ENCODE assay signal across 23 mouse cellular contexts in genomic region chr17:29865914-29866313, GRCm38 (mm10).
A peak's percentile ranks its signal among the peaks of the same experiment; 100 is the strongest.
DNase-seq lines count a peak whose midpoint lies in the region; ATAC-seq and TF ChIP-seq lines count a peak whose summit lies in the region.
"Had no signal": no experiment of that assay in that cellular context is flagged by ENCODE, and none has a peak within 500 bp of the region (broad histone marks: within the 10 kb centered on the region; RNA-seq: fewer than 3 reads in every experiment).

No protein-coding gene starts in this region.

- no peaks in the 10 kb centered on the region for H3K27me3 ChIP-seq in lung, embryonic 14.5 days (ENCODE audit: insufficient read depth, low read length)
- H3K27me3 ChIP-seq in lung, embryonic 16.5 days (ENCODE audit: control insufficient read depth, insufficient read depth, low read depth, low read length): no peaks in the 10 kb centered on the region; the same call in 1 of the 2 replicates
- H3K27me3 ChIP-seq: embryonic facial prominence, embryonic 13.5 days; embryonic facial prominence, embryonic 15.5 days; forebrain, embryonic 12.5 days had no signal

- 22% methylated on average over 6 of the region's 6 CpGs for WGBS in lung, embryonic 14.5 days
- 31% methylated on average over 6 of the region's 6 CpGs for WGBS in lung, embryonic 16.5 days
- 39% methylated on average over 6 of the region's 6 CpGs for WGBS in lung, adult 2 months

- no peak overlapping the region for H3K4me3 ChIP-seq in lung, embryonic 14.5 days (ENCODE audit: low read depth, low read length)
- H3K4me3 ChIP-seq in lung, embryonic 16.5 days (ENCODE audit: low read length): no peak overlapping the region
- H3K4me3 ChIP-seq in lung, adult 2 months (replicated peaks; ENCODE audit: extremely low read depth, low read depth, low read length): no peak overlapping the region
- H3K4me3 ChIP-seq: embryonic facial prominence, embryonic 13.5 days; embryonic facial prominence, embryonic 15.5 days; erythroblast, embryonic 14.5 days; forebrain, embryonic 10.5 days; forebrain, embryonic 12.5 days had no signal

- no peak for TF ChIP-seq CTCF in lung, embryonic 14.5 days (IDR thresholded peaks at IDR 0.05; ENCODE audit: low read depth)
- no peak for TF ChIP-seq CTCF in lung, adult 2 months (IDR thresholded peaks at IDR 0.05; ENCODE audit: insufficient read depth, low read length)

- peak; percentile 23 for DNase-seq in lung, embryonic 14.5 days
- no peak for DNase-seq in lung, adult 18-20 months
- DNase-seq in lung, adult 2 months: no peak
- DNase-seq in adrenal gland, postnatal 36 days: no peak
- no peak for DNase-seq in heart, adult 8-10 months (ENCODE audit: low spot score)
- DNase-seq: adrenal gland, adult 2 months; adrenal gland, postnatal 10 days; adrenal gland, postnatal 25 days; cerebellum, adult 11-12 months; cerebellum, adult 2 months; cerebellum, adult 9-10 months; cerebellum, postnatal 10 days; cerebellum, postnatal 25 days; embryo, embryonic 11 days had no signal

- H3K9me3 ChIP-seq in lung, embryonic 14.5 days (ENCODE audit: low read depth, low read length): no peaks in the 10 kb centered on the region
- no peaks in the 10 kb centered on the region for H3K9me3 ChIP-seq in lung, embryonic 16.5 days (ENCODE audit: control insufficient read depth, low read length)

- no peak overlapping the region for H3K9ac ChIP-seq in lung, embryonic 14.5 days
- H3K9ac ChIP-seq in lung, embryonic 16.5 days (ENCODE audit: low read length): no peak overlapping the region
- H3K9ac ChIP-seq: embryonic facial prominence, embryonic 13.5 days; embryonic facial prominence, embryonic 15.5 days; forebrain, embryonic 12.5 days had no signal

- H3K4me1 ChIP-seq in lung, embryonic 14.5 days (ENCODE audit: insufficient read depth): 0 out of 2 replicates have a peak, but pooled peaks cover 8% of the 10 kb centered on the region
- H3K4me1 ChIP-seq in lung, embryonic 16.5 days (replicated peaks; ENCODE audit: control insufficient read depth, insufficient read depth, low read length): peaks cover 8% of the 10 kb centered on the region; the same call in 1 of the 2 replicates
- no peaks in the 10 kb centered on the region for H3K4me1 ChIP-seq in lung, adult 2 months (ENCODE audit: control insufficient read depth, insufficient read depth, low read length)
- H3K4me1 ChIP-seq: embryonic facial prominence, embryonic 13.5 days; embryonic facial prominence, embryonic 15.5 days had no signal

- no peak for ATAC-seq in lung, embryonic 14.5 days (ENCODE audit: insufficient read depth)
- peak; percentile 38; the same call in 1 of the 2 replicates for ATAC-seq in lung, embryonic 16.5 days (ENCODE audit: low read depth)
- ATAC-seq in granulocyte monocyte progenitor cell, adult 5-6 weeks (replicated peaks; ENCODE audit: poor library complexity, severe bottlenecking): peak; percentile 27
- ATAC-seq: forebrain, embryonic 14.5 days; forebrain, embryonic 16.5 days had no signal

- no peaks in the 10 kb centered on the region for H3K36me3 ChIP-seq in lung, embryonic 14.5 days (ENCODE audit: insufficient read depth)
- no peaks in the 10 kb centered on the region for H3K36me3 ChIP-seq in lung, embryonic 16.5 days (ENCODE audit: control insufficient read depth, insufficient read depth, low read length)
- H3K36me3 ChIP-seq: embryonic facial prominence, embryonic 13.5 days; embryonic facial prominence, embryonic 15.5 days had no signal

- H3K27ac ChIP-seq in lung, embryonic 14.5 days (ENCODE audit: low read depth): no peak overlapping the region
- H3K27ac ChIP-seq in lung, embryonic 16.5 days (ENCODE audit: low read length): no peak overlapping the region
- H3K27ac ChIP-seq: embryonic facial prominence, embryonic 13.5 days; embryonic facial prominence, embryonic 15.5 days; forebrain, embryonic 10.5 days; forebrain, embryonic 12.5 days had no signal

- H3K4me2 ChIP-seq in lung, embryonic 14.5 days: no peak overlapping the region
- no peak overlapping the region for H3K4me2 ChIP-seq in lung, embryonic 16.5 days (ENCODE audit: low read depth, low read length)
- H3K4me2 ChIP-seq: embryonic facial prominence, embryonic 13.5 days; embryonic facial prominence, embryonic 15.5 days; forebrain, embryonic 12.5 days had no signal

- TF ChIP-seq POLR2A in lung, adult 2 months (IDR thresholded peaks at IDR 0.05; ENCODE audit: borderline replicate concordance, extremely low read depth, low read depth, low read length): no peak
